Mouse (Mus musculus): Measurements from ENCODE around the gene Ankrd39.
A peak's percentile ranks its signal among the peaks of the same experiment; 100 is the strongest.

The Ankrd39 gene

GRCm38 (mm10) chr1:36572709-36573108, 25.5 kb upstream of the Ankrd39 start:
- no peak for DNase-seq (ENCODE audit: low read depth, low spot score)

- DNase-seq (ENCODE audit: low read depth, low spot score): no peak
Measured at GRCm38 (mm10) chr1:36572140-36572700, 25.0 kb upstream of the Ankrd39 start.

- DNase-seq (ENCODE audit: low read depth, low spot score): no peak
Measured at GRCm38 (mm10) chr1:36571627-36572026, 24.4 kb upstream of the Ankrd39 start.

- no peak for DNase-seq (ENCODE audit: low read depth, low spot score)
Measured at GRCm38 (mm10) chr1:36570320-36570719, 23.1 kb upstream of the Ankrd39 start.

- DNase-seq (ENCODE audit: low read depth, low spot score): no peak
Measured at GRCm38 (mm10) chr1:36569694-36570276, 22.5 kb upstream of the Ankrd39 start.

GRCm38 (mm10) chr1:36568776-36569175, 21.5 kb upstream of the Ankrd39 start:
- DNase-seq (ENCODE audit: low read depth, low spot score): no peak

GRCm38 (mm10) chr1:36567818-36568603, 20.8 kb upstream of the Ankrd39 start:
- no peak for DNase-seq (ENCODE audit: low read depth, low spot score)

GRCm38 (mm10) chr1:36566425-36566824, 19.2 kb upstream of the Ankrd39 start:
- no peak for DNase-seq (ENCODE audit: low read depth, low spot score)

GRCm38 (mm10) chr1:36564101-36564500, 16.9 kb upstream of the Ankrd39 start:
- DNase-seq (ENCODE audit: low read depth, low spot score): no peak

GRCm38 (mm10) chr1:36563632-36564031, 16.4 kb upstream of the Ankrd39 start:
- no peak for DNase-seq (ENCODE audit: low read depth, low spot score)

GRCm38 (mm10) chr1:36563197-36563596, 16.0 kb upstream of the Ankrd39 start:
- DNase-seq (ENCODE audit: low read depth, low spot score): no peak

- no peak for DNase-seq (ENCODE audit: low read depth, low spot score)
Measured at GRCm38 (mm10) chr1:36562388-36562787, 15.1 kb upstream of the Ankrd39 start.

- no peak for DNase-seq (ENCODE audit: low read depth, low spot score)
Measured at GRCm38 (mm10) chr1:36560903-36561302, 13.7 kb upstream of the Ankrd39 start.

GRCm38 (mm10) chr1:36559888-36560287, 12.6 kb upstream of the Ankrd39 start:
- DNase-seq (ENCODE audit: low read depth, low spot score): no peak

GRCm38 (mm10) chr1:36559256-36559655, 12.0 kb upstream of the Ankrd39 start:
- DNase-seq (ENCODE audit: low read depth, low spot score): no peak

GRCm38 (mm10) chr1:36558031-36558993, 11.1 kb upstream of the Ankrd39 start, which contains the start of gene Sema4c:
Gene Sema4c (minus strand): TSS chr1:36558349.
- no peak for DNase-seq (ENCODE audit: low read depth, low spot score)

GRCm38 (mm10) chr1:36557457-36558011, 10.3 kb upstream of the Ankrd39 start:
- DNase-seq (ENCODE audit: low read depth, low spot score): no peak

- peak; percentile 83 for DNase-seq (ENCODE audit: low read depth, low spot score)
Measured at GRCm38 (mm10) chr1:36556553-36557456, 9.6 kb upstream of the Ankrd39 start.

- DNase-seq (ENCODE audit: low read depth, low spot score): no peak
Measured at GRCm38 (mm10) chr1:36555798-36556395, 8.7 kb upstream of the Ankrd39 start.

All from brain, embryonic 18.5 days (tissue).